Mouse (Mus musculus) heart, embryonic 16.5 days (tissue): ENCODE measurements around the gene Serinc1. TPM values are rescaled to one million over a fixed set of nuclear protein-coding genes. Genes with fewer than 3 reads are reported as not detected.

Experiments used
- ATAC-seq: fragments of 200-750 bp; cut with Nextera tagmentation; replicated peaks from 2 replicates; pipeline ENCODE4 v1.8.0; 2017; ENCODE audit warnings: moderate number of reproducible peaks; ENCODE audit not compliant: insufficient read depth, low FRiP score; ENCODE audit errors: extremely low read depth
- H3K27ac ChIP-seq: fragments of 300-500 bp; sonication (generic); 2 replicates; pipeline ENCODE4 v1.5.1; 2014; ENCODE audit warnings: mild to moderate bottlenecking, low read length, control low read depth, moderate library complexity
- H3K27me3 ChIP-seq: fragments of 300-500 bp; sonication (generic); 2 replicates; pipeline ENCODE4 v1.6.1; 2014; ENCODE audit warnings: low read length, mixed read lengths; ENCODE audit not compliant: control insufficient read depth, insufficient read depth
- H3K36me3 ChIP-seq: fragments of 300-500 bp; sonication (generic); 2 replicates; pipeline ENCODE4 v1.6.1; 2014; ENCODE audit not compliant: control insufficient read depth, insufficient read depth
- H3K4me1 ChIP-seq: fragments of 300-500 bp; sonication (generic); 2 replicates; pipeline ENCODE4 v1.6.1; 2014; ENCODE audit warnings: low read length, mixed read lengths; ENCODE audit not compliant: control insufficient read depth, insufficient read depth
- H3K4me2 ChIP-seq: fragments of 300-500 bp; sonication (generic); 2 replicates; pipeline ENCODE4 v1.6.1; 2014; ENCODE audit warnings: low read depth, mild to moderate bottlenecking, control low read depth, low read length
- H3K4me3 ChIP-seq: fragments of 300-500 bp; sonication (generic); 2 replicates; pipeline ENCODE4 v1.5.1; 2014; ENCODE audit warnings: mild to moderate bottlenecking, control low read depth, low read length
- H3K9ac ChIP-seq: fragments of 300-500 bp; sonication (generic); 2 replicates; pipeline ENCODE4 v1.6.1; 2014; ENCODE audit warnings: low read length, control low read depth
- H3K9me3 ChIP-seq: fragments of 300-500 bp; sonication (generic); replicated peaks from 2 replicates; pipeline ENCODE4 v1.6.1; 2016; ENCODE audit warnings: low read length; ENCODE audit not compliant: control insufficient read depth
- WGBS: fragments of 180-500 bp; shearing (Covaris S2); extraction: QIAGEN DNeasy Blood & Tissue Kit; methylation state at CpG from one replicate; pipeline ENCODE4 v1.1.7; 2014; 5-methylcytosine and 5-hydroxymethylcytosine counted together
- polyA plus RNA-seq: library from polyadenylated mRNA; unstranded; fragments of >200 nt; fragmentation: Nextera tagmentation; extraction: Ambion mirVana; gene quantifications from 2 replicates; pipeline ENCODE4 v1.2.1, GENCODE M21; 2015

The Serinc1 gene
- 149 and 168 TPM in 2 replicates for polyA plus RNA-seq

DNA sequence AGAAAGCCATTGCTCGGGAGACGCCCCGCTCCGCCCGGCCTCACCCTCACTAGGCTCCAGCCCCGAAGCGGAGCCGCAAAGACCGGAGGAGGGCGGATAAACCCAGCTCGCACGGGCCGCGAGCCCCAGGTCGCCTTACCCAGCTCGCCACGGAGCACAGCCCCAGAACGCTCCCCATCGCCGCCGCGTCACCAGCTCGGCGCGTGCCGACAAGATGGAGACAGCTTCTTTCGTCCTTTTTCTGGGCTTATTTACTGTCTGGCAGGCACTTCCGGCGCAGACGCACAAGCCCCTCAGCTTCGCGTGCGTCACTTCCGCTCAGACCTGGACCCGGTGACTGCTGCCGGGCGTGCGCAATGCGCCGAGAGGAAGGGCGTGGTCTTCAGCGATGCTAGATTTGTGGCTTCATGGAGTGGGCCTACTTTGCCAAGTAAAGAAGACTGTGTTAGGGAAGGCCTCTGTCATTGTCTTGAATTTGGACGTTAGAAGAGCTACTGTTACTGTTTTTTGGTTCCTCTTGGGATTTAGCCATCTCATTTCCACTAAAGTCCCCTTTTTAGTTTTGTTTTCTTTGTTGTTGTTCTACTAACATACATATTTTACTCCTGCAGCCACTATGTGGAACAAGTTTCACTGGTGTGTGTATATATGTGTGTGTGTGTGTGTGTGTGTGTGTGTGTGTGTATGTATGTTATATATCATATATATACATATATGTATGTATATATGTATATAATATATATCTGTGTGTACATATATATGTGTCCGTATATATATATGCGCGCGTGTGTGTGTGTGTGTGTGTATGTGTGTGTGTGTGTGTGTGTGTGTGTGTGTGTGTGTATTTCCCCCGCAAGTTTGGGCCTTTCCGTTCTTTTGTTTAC, at the start of gene Serinc1:
Gene Serinc1, minus strand, starts transcription at position 313 of the 884 bp plus-strand sequence.
- Histone ChIP-seq H3K36me3 (no peaks in the 10 kb centered on the region), H3K27ac (peak within 1 kb of the TSS; percentile 92), H3K27me3 (0 out of 2 replicates have a peak, but pooled peaks cover 2% of the 10 kb centered on the region), H3K4me2 (peak within 1 kb of the TSS; percentile 84), H3K9me3 (no peaks in the 10 kb centered on the region; the same call in 1 of the 2 replicates), H3K4me3 (peak within 1 kb of the TSS; percentile 83), H3K4me1 (peaks cover 16% of the 10 kb centered on the region), H3K9ac (peak within 1 kb of the TSS; percentile 91)
- 12% methylated on average over 49 of the region's 49 CpGs for WGBS
- peak; percentile 99 for ATAC-seq

DNA sequence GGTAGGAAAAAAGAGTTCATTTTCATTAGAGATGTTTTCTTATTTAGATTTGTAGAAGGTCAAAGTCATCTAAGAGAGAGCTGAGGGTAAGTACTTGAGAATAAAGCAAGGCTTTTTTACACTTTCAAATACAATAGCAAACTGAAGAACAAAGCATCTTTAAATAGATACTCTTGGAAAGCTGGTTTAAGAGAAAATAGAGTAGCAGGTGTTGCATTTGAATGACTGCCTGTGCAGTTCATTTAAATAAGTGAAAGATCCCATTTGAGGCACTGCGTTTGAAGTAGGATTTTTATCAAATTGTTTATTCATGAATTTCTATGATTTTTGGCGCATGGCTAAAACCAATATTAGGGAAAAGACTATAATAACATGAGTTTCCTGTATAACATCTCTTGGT, 44.4 kb upstream of the Serinc1 start:
- no peaks in the 10 kb centered on the region for H3K4me1 ChIP-seq
- H3K36me3 ChIP-seq = no peaks in the 10 kb centered on the region
- no peak overlapping the region for H3K4me2 ChIP-seq
- H3K9me3 ChIP-seq = no peaks in the 10 kb centered on the region
- H3K9ac ChIP-seq = no peak overlapping the region
- WGBS = 71% methylated on average over 2 of the region's 2 CpGs
- no peak overlapping the region for H3K4me3 ChIP-seq
- H3K27ac ChIP-seq = no peak overlapping the region
- no peak for ATAC-seq
- no peaks in the 10 kb centered on the region for H3K27me3 ChIP-seq

DNA sequence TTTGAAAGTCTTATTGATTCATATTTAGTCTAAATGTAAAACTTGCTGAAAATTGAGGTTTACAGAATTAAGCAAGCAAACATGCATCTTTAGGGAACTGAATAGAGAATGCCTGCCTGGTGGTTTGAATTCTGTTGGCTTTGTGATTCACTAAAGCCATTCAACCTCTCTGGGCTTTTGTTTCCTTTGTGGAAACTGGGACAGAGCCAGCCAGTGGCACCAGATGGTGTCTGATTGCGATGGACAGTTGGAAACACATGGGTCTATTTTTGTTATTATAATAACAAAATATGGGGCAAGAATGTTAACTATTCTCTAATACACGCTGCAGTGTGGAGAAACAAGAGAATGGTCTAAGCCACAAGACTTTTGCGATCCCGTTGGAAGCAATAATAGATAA, 39.8 kb upstream of the Serinc1 start:
- H3K4me1 ChIP-seq = no peaks in the 10 kb centered on the region
- ATAC-seq = no peak
- no peak overlapping the region for H3K4me3 ChIP-seq
- no peaks in the 10 kb centered on the region for H3K27me3 ChIP-seq
- no peak overlapping the region for H3K27ac ChIP-seq
- no peaks in the 10 kb centered on the region for H3K9me3 ChIP-seq
- H3K36me3 ChIP-seq = no peaks in the 10 kb centered on the region
- WGBS = 71% methylated on average over 4 of the region's 4 CpGs
- no peak overlapping the region for H3K4me2 ChIP-seq
- no peak overlapping the region for H3K9ac ChIP-seq

DNA sequence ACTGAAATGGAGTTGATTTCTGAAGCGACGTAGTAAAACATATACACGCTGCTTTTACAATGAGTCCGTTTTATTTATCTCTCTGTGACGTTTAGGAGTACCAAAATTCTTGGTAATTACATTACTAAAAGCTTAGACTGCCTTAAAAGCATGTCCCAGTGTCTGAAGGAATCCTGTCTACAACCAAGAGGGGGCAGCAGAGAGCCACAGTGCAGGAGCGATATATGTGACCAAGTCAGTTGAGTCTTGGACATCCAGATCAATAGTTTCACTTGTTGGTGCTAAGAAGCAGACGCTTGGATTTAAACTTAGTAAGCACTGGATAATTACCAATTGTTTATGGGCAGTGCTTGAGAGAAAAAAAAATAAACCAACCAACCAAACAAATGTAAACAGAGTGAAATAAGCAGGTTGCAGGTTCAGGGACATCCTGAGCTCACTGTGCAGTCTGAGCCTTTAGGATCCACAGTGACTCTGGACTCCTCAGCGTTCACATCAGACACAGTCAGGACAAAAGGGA, 38.9 kb upstream of the Serinc1 start:
- H3K4me2 ChIP-seq = no peak overlapping the region
- H3K36me3 ChIP-seq = no peaks in the 10 kb centered on the region
- no peak overlapping the region for H3K27ac ChIP-seq
- WGBS = 36% methylated on average over 8 of the region's 8 CpGs
- H3K9me3 ChIP-seq = no peaks in the 10 kb centered on the region
- H3K27me3 ChIP-seq = no peaks in the 10 kb centered on the region
- no peak overlapping the region for H3K9ac ChIP-seq
- H3K4me1 ChIP-seq = no peaks in the 10 kb centered on the region
- ATAC-seq = no peak
- no peak overlapping the region for H3K4me3 ChIP-seq

DNA sequence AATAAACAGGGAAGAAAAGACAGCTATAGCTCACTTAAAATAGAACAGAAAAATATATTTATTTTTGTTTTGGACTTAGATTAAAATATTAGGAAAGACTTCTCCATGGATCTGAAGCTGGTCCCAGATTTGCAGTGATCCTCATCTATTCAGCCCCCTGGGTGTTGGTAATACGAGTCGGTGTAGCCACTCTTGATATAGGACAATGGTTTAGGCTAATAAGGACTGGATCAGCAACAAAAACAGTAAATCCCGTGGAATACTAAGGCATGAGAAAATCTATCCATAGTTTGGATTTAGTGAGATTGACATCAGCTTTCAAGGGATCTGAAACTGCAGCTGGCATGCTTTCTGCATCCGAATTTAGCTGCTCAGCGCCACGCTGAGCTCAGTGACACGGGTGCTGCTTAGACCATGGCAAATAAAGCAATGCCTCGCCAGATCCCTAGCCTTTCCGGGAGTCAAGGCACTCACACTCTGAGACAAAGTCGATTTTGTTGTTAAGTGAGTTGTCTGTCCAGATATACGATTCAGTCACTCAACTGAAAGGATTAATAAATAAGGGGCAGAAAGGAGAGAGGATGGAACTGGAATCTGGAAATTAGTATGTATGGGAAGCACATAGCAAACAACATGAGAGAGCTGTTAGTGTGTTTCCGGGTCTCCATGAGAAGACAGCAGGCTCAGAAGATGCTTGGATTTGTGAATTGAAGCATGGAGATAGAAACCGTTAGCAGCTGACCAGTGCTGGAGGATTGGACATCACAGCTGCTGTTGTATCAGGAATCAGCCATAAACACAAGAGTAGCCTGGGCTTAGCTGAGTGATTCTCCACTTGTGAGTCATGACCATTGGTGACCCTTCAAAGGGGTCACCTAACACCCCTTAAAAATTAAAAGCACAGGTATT, 36.9 kb upstream of the Serinc1 start:
- no peak overlapping the region for H3K4me3 ChIP-seq
- no peak for ATAC-seq
- no peaks in the 10 kb centered on the region for H3K27me3 ChIP-seq
- H3K36me3 ChIP-seq = no peaks in the 10 kb centered on the region
- H3K4me1 ChIP-seq = no peaks in the 10 kb centered on the region
- H3K27ac ChIP-seq = no peak overlapping the region
- H3K9me3 ChIP-seq = no peaks in the 10 kb centered on the region
- WGBS = 72% methylated on average over 13 of the region's 13 CpGs
- no peak overlapping the region for H3K4me2 ChIP-seq
- no peak overlapping the region for H3K9ac ChIP-seq

DNA sequence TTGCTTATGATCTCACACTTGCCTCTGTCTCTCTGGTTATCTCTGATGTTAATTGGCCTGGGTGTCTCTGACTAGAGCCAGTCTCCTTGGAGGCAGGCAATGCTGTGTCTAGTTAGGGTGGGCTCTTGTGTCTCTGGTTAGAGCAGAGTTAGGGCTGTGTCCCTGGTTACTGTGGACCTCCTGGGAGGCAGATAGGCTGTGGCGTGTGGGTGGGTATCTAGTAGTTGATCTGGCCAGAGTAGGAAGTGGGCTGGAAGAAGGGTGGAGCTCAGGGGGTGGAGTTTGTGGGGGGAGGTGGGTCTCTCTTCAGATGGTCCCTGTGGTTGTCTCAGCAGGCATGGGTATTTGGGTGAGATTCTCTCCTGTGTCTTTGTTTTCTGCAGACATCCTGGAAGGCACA, 33.9 kb upstream of the Serinc1 start:
- Histone ChIP-seq H3K4me3 (no peak overlapping the region), H3K4me2 (no peak overlapping the region), H3K9me3 (no peaks in the 10 kb centered on the region), H3K9ac (no peak overlapping the region), H3K27ac (no peak overlapping the region), H3K4me1 (no peaks in the 10 kb centered on the region), H3K36me3 (no peaks in the 10 kb centered on the region), H3K27me3 (no peaks in the 10 kb centered on the region)
- WGBS = 42% methylated on average over 1 of the region's 1 CpGs
- ATAC-seq = peak; percentile 37; the same call in 1 of the 2 replicates

DNA sequence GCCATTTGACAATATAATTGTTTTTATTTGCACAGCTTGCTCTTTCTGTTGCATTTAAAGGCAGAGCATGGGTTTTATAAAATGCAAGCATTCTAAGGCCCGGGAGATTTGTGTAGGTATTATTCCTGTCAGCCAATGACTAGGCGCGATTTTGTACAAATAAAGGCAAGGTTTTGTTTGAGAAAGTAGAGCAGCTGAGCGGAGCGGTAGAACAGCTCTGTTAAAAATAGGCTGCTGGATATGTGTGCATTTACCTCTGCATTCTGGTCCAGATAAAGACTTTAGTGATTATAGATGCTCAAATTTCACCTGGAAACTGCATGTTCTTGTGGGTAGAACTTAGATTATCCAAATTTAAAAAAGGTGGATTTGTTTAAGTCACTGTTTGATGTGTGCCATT, 25.3 kb upstream of the Serinc1 start:
- no peak overlapping the region for H3K27ac ChIP-seq
- no peaks in the 10 kb centered on the region for H3K36me3 ChIP-seq
- H3K4me1 ChIP-seq = no peaks in the 10 kb centered on the region
- H3K9ac ChIP-seq = no peak overlapping the region
- no peaks in the 10 kb centered on the region for H3K9me3 ChIP-seq
- H3K4me2 ChIP-seq = no peak overlapping the region
- 78% methylated on average over 5 of the region's 5 CpGs for WGBS
- no peak for ATAC-seq
- no peak overlapping the region for H3K4me3 ChIP-seq
- H3K27me3 ChIP-seq = no peaks in the 10 kb centered on the region

DNA sequence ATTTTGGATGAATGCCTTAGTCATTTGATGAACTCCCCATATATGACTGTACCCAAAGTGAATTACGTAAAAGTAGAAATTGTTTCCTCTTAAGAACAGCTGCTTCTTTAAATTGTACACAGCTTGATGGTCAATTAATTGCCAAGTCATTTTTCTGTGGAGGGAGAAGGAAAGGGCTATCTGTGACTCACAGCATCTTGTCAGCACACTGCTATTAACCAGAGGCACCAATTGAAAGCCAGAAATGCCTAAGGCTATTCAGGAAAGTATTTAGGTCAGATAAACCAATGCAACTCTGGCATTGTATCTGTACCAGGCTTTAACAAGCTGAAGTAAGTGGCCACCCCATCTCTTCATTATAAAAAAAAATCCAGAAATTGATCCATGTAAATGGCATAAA, 21.4 kb upstream of the Serinc1 start:
- Histone ChIP-seq H3K9me3 (no peaks in the 10 kb centered on the region), H3K36me3 (no peaks in the 10 kb centered on the region), H3K9ac (no peak overlapping the region), H3K27me3 (no peaks in the 10 kb centered on the region), H3K4me2 (no peak overlapping the region), H3K4me1 (no peaks in the 10 kb centered on the region), H3K4me3 (no peak overlapping the region), H3K27ac (no peak overlapping the region)
- WGBS = 78% methylated on average over 1 of the region's 1 CpGs
- ATAC-seq = no peak
